Mouse (Mus musculus): Measurements from ENCODE around the gene Cdk14. TPM values are rescaled to one million over a fixed set of nuclear protein-coding genes. Genes with fewer than 3 reads are reported as not detected.
A peak's percentile ranks its signal among the peaks of the same experiment; 100 is the strongest.

Cdk14 gene
- total RNA-seq, 2 experiments from 2014 or later: 2.6 to 5.3 TPM

DNA sequence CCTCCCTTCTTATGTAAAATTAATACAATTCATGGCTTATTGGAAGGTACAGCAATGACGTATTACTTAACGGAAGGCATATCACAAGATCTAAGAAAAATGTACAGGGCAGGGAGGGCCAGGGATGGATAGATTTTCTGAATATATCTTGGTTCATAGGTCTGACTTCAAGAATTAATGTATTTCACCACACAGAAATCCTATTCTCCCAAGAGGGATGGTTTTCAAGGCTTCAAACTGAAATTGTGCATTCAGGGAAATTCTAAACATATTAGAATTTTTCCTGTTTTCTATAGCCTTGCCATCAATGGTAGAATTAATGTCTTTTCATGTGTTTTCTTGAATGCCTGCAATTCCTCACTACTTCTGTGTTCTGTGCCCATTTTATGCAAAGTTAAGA, 593.2 kb downstream of the Cdk14 start:
- DNase-seq: no peak
- intact Hi-C loops (cut with DNase I): no loop called here
- no peak for TF ChIP-seq CTCF (IDR thresholded peaks at IDR 0.05)
- Histone ChIP-seq H3K4me3 (no peak overlapping the region), H3K27ac (no peak overlapping the region)

DNA sequence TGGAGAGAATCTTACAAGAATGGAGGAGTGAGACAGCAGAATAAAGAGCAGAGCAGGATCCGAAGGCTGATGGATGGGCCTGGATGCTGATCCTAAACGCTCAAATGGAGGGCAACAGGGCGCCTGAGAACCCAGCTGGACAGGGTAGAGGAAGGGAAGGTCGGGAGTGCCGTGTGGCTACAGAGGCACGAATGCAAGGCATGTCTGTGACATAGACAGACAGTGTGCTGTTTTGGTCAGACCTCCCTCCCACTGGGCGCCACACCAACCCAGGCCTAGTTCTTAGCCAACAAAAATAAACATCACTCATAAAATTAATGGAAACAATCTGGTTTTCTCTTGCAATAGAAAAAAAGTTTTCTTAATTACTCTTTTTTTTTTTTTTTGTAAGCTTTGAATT, 594.2 kb downstream of the Cdk14 start:
- DNase-seq: peak; percentile 34

DNA sequence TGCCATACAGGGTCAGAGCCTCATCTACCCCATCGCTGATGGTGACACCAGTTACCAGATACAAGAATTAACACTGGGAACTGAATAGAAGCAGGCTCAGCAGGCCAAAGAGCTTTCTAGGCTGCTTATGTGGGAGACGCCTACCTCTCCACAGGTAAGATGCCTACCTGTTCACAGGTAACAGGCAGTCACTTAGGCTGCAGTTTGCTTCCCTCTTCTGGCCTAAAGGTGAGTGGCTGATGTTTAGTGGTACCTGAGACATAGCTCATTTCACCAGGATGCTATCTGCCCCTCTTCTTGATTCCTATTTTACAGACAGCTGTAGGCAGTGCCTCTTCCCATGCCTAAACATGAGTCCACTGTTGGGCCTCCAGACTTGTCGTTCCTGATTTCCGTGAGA, 595.0 kb downstream of the Cdk14 start:
- Histone ChIP-seq H3K4me3 (no peak overlapping the region), H3K27ac (no peak overlapping the region)
- TF ChIP-seq CTCF (IDR thresholded peaks at IDR 0.05): no peak
- intact Hi-C loops (cut with DNase I): no loop called here
- no peak for DNase-seq

More for the DNA sequence above, 594.2 kb downstream of the Cdk14 start:
- intact Hi-C loops (cut with DNase I): no loop called here
- H3K27ac ChIP-seq: no peak overlapping the region
- no peak overlapping the region for H3K4me3 ChIP-seq
- TF ChIP-seq CTCF (IDR thresholded peaks at IDR 0.05): no peak

DNA sequence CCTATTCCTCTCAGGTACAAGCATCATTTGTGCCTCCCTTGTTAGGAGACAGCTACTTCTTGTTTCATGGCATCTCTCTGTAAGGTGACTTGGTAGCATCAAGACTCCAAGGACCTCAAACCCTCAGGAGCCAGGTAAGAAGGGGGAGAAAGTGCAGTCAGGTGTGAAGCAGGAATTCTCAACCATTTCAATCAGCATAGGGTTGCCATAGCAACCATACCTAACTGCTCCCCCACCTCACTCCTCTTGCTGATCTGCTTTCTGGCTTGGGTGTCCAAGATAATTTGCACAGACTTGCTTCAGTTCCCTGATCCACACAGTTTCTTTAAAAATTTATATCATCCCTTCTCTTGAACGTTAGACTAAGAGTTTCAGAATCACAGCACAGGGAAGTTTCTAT, 595.9 kb downstream of the Cdk14 start:
- Histone ChIP-seq H3K4me3 (no peak overlapping the region), H3K27ac (no peak overlapping the region)
- DNase-seq: no peak
- intact Hi-C loops (cut with DNase I): no loop called here
- no peak for TF ChIP-seq CTCF (IDR thresholded peaks at IDR 0.05)

DNA sequence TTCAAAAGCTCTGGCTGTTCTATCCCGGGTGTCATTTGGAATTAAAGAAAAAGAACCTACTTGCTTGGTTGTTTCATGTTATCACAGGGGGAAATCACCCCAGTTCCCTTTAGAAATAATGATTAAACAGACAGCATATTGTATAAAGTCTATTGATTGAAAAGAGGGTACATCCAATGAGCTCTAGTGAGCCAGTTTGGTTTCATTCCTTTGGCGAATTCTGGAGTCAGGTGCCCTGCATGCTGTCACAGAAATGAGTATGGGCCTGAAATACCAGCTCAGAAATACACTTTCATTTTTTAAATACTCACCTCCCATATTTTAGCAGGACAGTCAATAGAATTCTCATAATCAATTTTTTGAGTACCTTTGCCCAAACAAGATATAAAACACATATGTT, 598.1 kb downstream of the Cdk14 start:
- no peak overlapping the region for H3K4me3 ChIP-seq
- no peak for TF ChIP-seq CTCF (IDR thresholded peaks at IDR 0.05)
- intact Hi-C loops (cut with DNase I): no loop called here
- DNase-seq: no peak
- no peak overlapping the region for H3K27ac ChIP-seq

- intact Hi-C loops (cut with DNase I): no loop called here
- peak overlapping the region; percentile 15 for H3K4me3 ChIP-seq
- TF ChIP-seq CTCF (IDR thresholded peaks at IDR 0.05): no peak
- DNase-seq: no peak
- H3K27ac ChIP-seq: no peak overlapping the region
Observed at GRCm38 (mm10) chr5:4821368-4821771, 598.7 kb downstream of the Cdk14 start.

DNA sequence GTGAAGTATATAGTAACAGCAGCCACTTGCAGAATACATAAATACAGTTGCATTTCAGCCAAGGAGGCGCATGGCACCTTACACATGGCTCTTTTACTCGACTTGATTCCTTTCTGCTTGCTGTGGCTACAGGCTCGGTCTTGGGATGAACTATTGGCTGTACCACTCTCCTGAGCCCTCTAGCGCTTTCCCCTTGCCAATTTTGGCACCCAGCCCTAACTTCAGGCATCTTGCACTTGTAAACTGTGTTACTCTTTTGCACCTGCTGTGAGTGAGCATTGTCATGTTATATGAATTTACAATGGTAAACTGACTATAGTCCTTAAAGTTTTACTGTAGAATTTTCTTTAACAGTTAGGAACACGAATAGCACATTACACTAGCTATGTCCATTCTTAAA, 603.1 kb downstream of the Cdk14 start:
- no peak overlapping the region for H3K27ac ChIP-seq
- H3K4me3 ChIP-seq: no peak overlapping the region
- DNase-seq: no peak
- intact Hi-C loops (cut with DNase I): no loop called here
- TF ChIP-seq CTCF (IDR thresholded peaks at IDR 0.05): no peak

DNA sequence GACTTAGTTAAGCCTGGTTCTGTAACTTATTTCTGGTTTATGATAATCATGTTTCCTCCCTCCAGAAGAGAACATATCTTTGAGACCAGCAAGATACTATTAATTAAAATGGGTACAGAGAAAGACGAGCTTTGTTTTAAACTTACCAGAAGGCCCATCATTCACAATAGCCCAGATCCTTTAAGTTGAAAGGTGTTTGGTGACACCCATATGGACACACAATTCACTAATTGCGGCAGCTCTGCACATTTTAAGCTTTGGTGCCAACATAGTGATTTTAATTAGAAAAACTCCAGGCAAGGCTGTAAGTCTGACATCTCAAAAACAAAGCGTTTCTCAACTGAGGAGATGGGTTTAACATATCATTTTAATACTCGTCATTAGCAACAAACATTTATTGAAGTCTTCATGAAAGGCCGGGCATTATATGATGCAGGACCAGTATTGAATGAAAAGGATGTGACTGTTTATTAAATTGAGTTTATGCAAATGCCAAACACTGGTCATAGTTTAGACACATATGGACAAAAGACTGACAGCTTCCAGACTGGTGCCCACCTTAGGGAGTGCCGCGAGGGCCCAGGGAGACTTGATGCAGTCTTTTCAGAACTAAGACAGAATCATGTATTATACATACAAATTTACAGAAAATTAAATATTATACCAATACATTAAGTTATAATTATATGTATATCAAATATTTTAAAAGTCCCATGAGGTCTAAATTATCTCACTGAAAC, 605.5 kb downstream of the Cdk14 start:
- intact Hi-C loops (cut with DNase I): no loop called here
- DNase-seq: no peak
- Histone ChIP-seq H3K4me3 (no peak overlapping the region), H3K27ac (no peak overlapping the region)
- TF ChIP-seq CTCF (IDR thresholded peaks at IDR 0.05): no peak

- no peak for TF ChIP-seq CTCF (IDR thresholded peaks at IDR 0.05)
- DNase-seq: no peak
- Histone ChIP-seq H3K27ac (no peak overlapping the region), H3K4me3 (no peak overlapping the region)
- intact Hi-C loops (cut with DNase I): no loop called here
Observed at GRCm38 (mm10) chr5:4813357-4813756, 606.8 kb downstream of the Cdk14 start.

DNA sequence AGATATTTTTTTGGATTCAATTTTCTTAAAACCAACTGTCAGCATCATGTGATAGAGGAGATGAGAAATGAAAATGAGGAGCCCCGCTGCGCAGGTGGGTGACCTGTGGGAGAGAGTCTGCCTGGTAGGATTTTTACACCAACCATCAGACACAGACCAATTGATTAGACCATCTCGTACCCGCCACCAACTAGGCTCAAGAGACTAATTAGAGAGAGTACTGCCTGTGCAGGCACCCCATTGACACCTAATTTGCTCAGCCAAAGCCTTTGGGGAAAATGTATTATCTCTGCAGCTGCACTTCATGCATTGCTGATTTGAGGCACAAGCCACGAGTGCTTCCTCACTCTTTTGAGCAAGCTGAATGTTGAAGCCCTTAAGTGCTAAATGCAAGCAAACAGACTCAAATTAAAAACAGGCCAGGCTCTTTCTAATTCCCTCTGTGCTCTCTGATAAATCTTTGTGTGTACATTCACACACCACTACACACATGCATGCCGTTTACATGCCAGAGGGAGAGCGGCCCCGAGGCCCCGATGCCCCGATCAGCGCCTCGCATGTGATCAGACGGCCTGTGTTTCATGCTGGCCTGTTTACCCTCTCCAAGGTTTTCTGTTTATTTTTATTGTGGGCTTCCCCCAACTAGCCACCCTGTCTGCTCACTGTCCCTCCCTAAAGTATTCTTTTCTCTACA, 607.9 kb downstream of the Cdk14 start:
- TF ChIP-seq CTCF (IDR thresholded peaks at IDR 0.05): no peak
- DNase-seq: no peak
- no peak overlapping the region for H3K4me3 ChIP-seq
- H3K27ac ChIP-seq: no peak overlapping the region
- intact Hi-C loops (cut with DNase I): no loop called here

- no peak for TF ChIP-seq CTCF (IDR thresholded peaks at IDR 0.05)
- Histone ChIP-seq H3K4me3 (no peak overlapping the region), H3K27ac (no peak overlapping the region)
- intact Hi-C loops (cut with DNase I): no loop called here
- DNase-seq: no peak
Observed at GRCm38 (mm10) chr5:4805228-4805627, 614.9 kb downstream of the Cdk14 start.

- Histone ChIP-seq H3K4me3 (no peak overlapping the region), H3K27ac (no peak overlapping the region)
- no peak for TF ChIP-seq CTCF (IDR thresholded peaks at IDR 0.05)
- intact Hi-C loops (cut with DNase I): no loop called here
- DNase-seq: no peak
Observed at GRCm38 (mm10) chr5:4803708-4804107, 616.4 kb downstream of the Cdk14 start.

GRCm38 (mm10) chr5:4801971-4802370, 618.1 kb downstream of the Cdk14 start:
- intact Hi-C loops (cut with DNase I): no loop called here
- no peak overlapping the region for H3K27ac ChIP-seq
- no peak for TF ChIP-seq CTCF (IDR thresholded peaks at IDR 0.05)
- H3K4me3 ChIP-seq: no peak overlapping the region
- DNase-seq: no peak
